Mouse (Mus musculus): Measurements from ENCODE around the gene Dscam. TPM values are rescaled to one million over a fixed set of nuclear protein-coding genes. Genes with fewer than 3 reads are reported as not detected.

Dscam gene
- total and polyA plus RNA-seq, 2 experiments, result not detected

GRCm38 (mm10) chr16:97141943-97142342, 28.6 kb downstream of the Dscam start:
- Histone ChIP-seq H3K27me3 (ENCODE audit: control insufficient read depth, insufficient read depth, low read length) (no peaks in the 10 kb centered on the region), H3K4me3 (ENCODE audit: insufficient read depth, low read depth, low read length) (no peak overlapping the region), H3K79me2 (ENCODE audit: control insufficient read depth, insufficient read depth, low read length) (no peaks in the 10 kb centered on the region), H3K9ac (ENCODE audit: low read depth, low read length) (no peak overlapping the region), H3K27ac (replicated peaks; ENCODE audit: insufficient read depth, low read depth, low read length) (no peak overlapping the region), H3K36me3 (ENCODE audit: control insufficient read depth, insufficient read depth, low read length) (no peaks in the 10 kb centered on the region), H3K4me1 (ENCODE audit: control insufficient read depth, insufficient read depth, low read length) (no peaks in the 10 kb centered on the region)
- no peak for TF ChIP-seq CTCF (IDR thresholded peaks at IDR 0.05; ENCODE audit: low read depth, low read length)
- TF ChIP-seq POLR2A (IDR thresholded peaks at IDR 0.05; ENCODE audit: extremely low read depth, insufficient read depth, low read length), result no peak
- no peak for DNase-seq (ENCODE audit: extremely low read depth, low read depth, low spot score)
- 80% methylated on average over 1 of the region's 1 CpGs for WGBS

GRCm38 (mm10) chr16:97135003-97135827, 35.3 kb downstream of the Dscam start:
- Histone ChIP-seq H3K27ac (replicated peaks; ENCODE audit: insufficient read depth, low read depth, low read length) (no peak overlapping the region), H3K4me3 (ENCODE audit: insufficient read depth, low read depth, low read length) (no peak overlapping the region), H3K4me1 (ENCODE audit: control insufficient read depth, insufficient read depth, low read length) (no peaks in the 10 kb centered on the region), H3K27me3 (ENCODE audit: control insufficient read depth, insufficient read depth, low read length) (no peaks in the 10 kb centered on the region), H3K79me2 (ENCODE audit: control insufficient read depth, insufficient read depth, low read length) (no peaks in the 10 kb centered on the region), H3K36me3 (ENCODE audit: control insufficient read depth, insufficient read depth, low read length) (no peaks in the 10 kb centered on the region), H3K9ac (ENCODE audit: low read depth, low read length) (no peak overlapping the region)
- 80% methylated on average over 10 of the region's 10 CpGs for WGBS
- DNase-seq (ENCODE audit: extremely low read depth, low read depth, low spot score), result no peak
- no peak for TF ChIP-seq CTCF (IDR thresholded peaks at IDR 0.05; ENCODE audit: low read depth, low read length)
- TF ChIP-seq POLR2A (IDR thresholded peaks at IDR 0.05; ENCODE audit: extremely low read depth, insufficient read depth, low read length), result no peak

DNA sequence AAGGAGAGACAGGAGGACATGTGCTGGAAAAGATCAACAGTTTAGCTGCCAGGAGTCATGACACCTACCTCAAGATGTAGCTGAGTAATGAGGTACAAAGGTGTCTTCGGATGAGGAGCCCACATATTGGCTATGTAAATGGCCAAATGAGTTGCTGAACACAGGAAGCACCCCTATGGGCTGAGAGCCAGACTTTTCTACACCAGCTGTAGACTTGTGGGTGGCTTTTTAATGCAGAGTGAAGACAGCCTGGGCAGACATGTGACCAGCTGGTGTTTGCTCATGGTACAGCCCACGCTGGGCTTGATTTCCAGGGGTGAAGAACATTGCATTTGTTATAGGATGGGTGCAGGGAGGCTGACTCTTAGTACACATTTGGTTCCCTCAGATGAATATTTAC, 43.3 kb downstream of the Dscam start:
- Histone ChIP-seq H3K27ac (replicated peaks; ENCODE audit: insufficient read depth, low read depth, low read length) (no peak overlapping the region), H3K4me3 (ENCODE audit: insufficient read depth, low read depth, low read length) (no peak overlapping the region), H3K4me1 (ENCODE audit: control insufficient read depth, insufficient read depth, low read length) (no peaks in the 10 kb centered on the region), H3K9ac (ENCODE audit: low read depth, low read length) (no peak overlapping the region), H3K79me2 (ENCODE audit: control insufficient read depth, insufficient read depth, low read length) (no peaks in the 10 kb centered on the region), H3K36me3 (ENCODE audit: control insufficient read depth, insufficient read depth, low read length) (no peaks in the 10 kb centered on the region), H3K27me3 (ENCODE audit: control insufficient read depth, insufficient read depth, low read length) (no peaks in the 10 kb centered on the region; the same call in 1 of the 2 replicates)
- no peak for DNase-seq (ENCODE audit: extremely low read depth, low read depth, low spot score)
- 61% methylated on average over 2 of the region's 2 CpGs for WGBS
- no peak for TF ChIP-seq POLR2A (IDR thresholded peaks at IDR 0.05; ENCODE audit: extremely low read depth, insufficient read depth, low read length)
- TF ChIP-seq CTCF (IDR thresholded peaks at IDR 0.05; ENCODE audit: low read depth, low read length), result no peak

DNA sequence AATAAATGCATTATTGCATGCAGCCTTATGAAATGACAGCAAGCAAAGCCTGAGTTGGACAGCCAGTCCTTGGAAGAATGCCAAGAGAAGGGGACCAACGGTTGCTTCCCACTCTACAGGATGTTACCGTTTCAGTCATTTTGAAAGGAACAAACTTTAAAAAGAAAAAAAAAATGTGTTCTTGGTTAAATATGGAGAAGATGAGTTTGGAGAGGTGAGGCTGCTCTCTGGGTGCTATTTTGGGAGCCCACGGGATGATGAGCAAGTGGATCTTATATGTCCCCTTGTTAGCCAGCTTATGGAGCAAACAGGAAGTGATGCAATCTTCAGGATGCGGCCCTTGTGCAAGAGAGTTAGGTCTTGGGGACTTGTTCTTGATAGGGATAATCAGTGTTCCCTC, 60.5 kb downstream of the Dscam start:
- Histone ChIP-seq H3K27ac (replicated peaks; ENCODE audit: insufficient read depth, low read depth, low read length) (no peak overlapping the region), H3K27me3 (ENCODE audit: control insufficient read depth, insufficient read depth, low read length) (no peaks in the 10 kb centered on the region), H3K36me3 (ENCODE audit: control insufficient read depth, insufficient read depth, low read length) (no peaks in the 10 kb centered on the region), H3K4me1 (ENCODE audit: control insufficient read depth, insufficient read depth, low read length) (no peaks in the 10 kb centered on the region), H3K9ac (ENCODE audit: low read depth, low read length) (no peak overlapping the region), H3K79me2 (ENCODE audit: control insufficient read depth, insufficient read depth, low read length) (no peaks in the 10 kb centered on the region), H3K4me3 (ENCODE audit: insufficient read depth, low read depth, low read length) (no peak overlapping the region)
- TF ChIP-seq CTCF (IDR thresholded peaks at IDR 0.05; ENCODE audit: low read depth, low read length) (no peak), POLR2A (IDR thresholded peaks at IDR 0.05; ENCODE audit: extremely low read depth, insufficient read depth, low read length) (no peak)
- no peak for DNase-seq (ENCODE audit: extremely low read depth, low read depth, low spot score)
- WGBS, result 57% methylated on average over 4 of the region's 4 CpGs

DNA sequence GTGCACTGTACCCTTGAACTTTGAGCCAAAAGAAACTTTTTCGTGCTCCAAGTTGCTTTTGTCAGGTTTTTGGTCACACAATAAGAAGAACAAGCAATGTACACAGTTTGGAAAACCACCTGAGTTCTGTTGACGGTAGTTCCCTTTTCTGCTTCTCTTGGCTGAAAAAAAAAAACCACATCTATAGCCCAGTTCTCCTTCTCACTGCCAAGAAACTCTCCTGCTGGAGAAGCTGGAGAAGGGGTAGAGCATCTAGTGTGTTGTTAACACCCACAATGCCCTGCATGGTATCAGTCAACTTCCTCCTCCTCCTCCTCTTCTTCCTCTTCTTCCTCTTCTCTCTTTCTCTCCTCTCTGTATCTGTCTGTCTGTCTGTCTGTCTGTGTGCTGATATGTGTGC, 65.3 kb downstream of the Dscam start:
- Histone ChIP-seq H3K4me3 (ENCODE audit: insufficient read depth, low read depth, low read length) (no peak overlapping the region), H3K27ac (replicated peaks; ENCODE audit: insufficient read depth, low read depth, low read length) (no peak overlapping the region), H3K9ac (ENCODE audit: low read depth, low read length) (no peak overlapping the region), H3K27me3 (ENCODE audit: control insufficient read depth, insufficient read depth, low read length) (no peaks in the 10 kb centered on the region), H3K4me1 (ENCODE audit: control insufficient read depth, insufficient read depth, low read length) (no peaks in the 10 kb centered on the region), H3K79me2 (ENCODE audit: control insufficient read depth, insufficient read depth, low read length) (no peaks in the 10 kb centered on the region), H3K36me3 (ENCODE audit: control insufficient read depth, insufficient read depth, low read length) (no peaks in the 10 kb centered on the region)
- DNase-seq (ENCODE audit: extremely low read depth, low read depth, low spot score), result no peak
- WGBS, result 60% methylated on average over 2 of the region's 2 CpGs
- TF ChIP-seq CTCF (IDR thresholded peaks at IDR 0.05; ENCODE audit: low read depth, low read length) (no peak), POLR2A (IDR thresholded peaks at IDR 0.05; ENCODE audit: extremely low read depth, insufficient read depth, low read length) (no peak)

DNA sequence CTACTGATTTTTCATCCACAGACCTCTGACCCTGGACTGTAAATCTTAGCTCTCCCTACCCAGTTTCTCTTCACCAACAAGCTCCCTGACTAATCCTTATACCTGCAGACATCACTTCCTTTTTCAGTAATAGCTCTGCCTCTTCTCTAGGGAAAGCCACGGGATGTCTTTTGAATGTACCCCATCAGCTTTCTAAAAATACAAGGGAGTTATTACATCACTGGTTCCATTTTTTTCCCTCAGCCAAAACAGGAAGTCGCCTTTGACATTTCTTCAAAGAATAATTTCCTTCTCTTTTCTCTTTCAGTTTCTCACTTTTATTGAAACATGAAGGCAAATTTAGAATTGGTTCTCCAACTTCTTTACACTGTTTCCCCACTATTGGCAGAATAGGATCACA, 67.5 kb downstream of the Dscam start:
- no peak overlapping the region for H3K27ac ChIP-seq (replicated peaks; ENCODE audit: insufficient read depth, low read depth, low read length)
- WGBS, result 59% methylated on average over 2 of the region's 2 CpGs

More for the DNA sequence above, 67.5 kb downstream of the Dscam start:
- DNase-seq (ENCODE audit: extremely low read depth, low read depth, low spot score), result no peak
- no peaks in the 10 kb centered on the region for H3K36me3 ChIP-seq (ENCODE audit: control insufficient read depth, insufficient read depth, low read length)
- no peaks in the 10 kb centered on the region for H3K27me3 ChIP-seq (ENCODE audit: control insufficient read depth, insufficient read depth, low read length)
- H3K4me3 ChIP-seq (ENCODE audit: insufficient read depth, low read depth, low read length), result no peak overlapping the region
- H3K4me1 ChIP-seq (ENCODE audit: control insufficient read depth, insufficient read depth, low read length), result no peaks in the 10 kb centered on the region
- TF ChIP-seq POLR2A (IDR thresholded peaks at IDR 0.05; ENCODE audit: extremely low read depth, insufficient read depth, low read length), result no peak
- no peak for TF ChIP-seq CTCF (IDR thresholded peaks at IDR 0.05; ENCODE audit: low read depth, low read length)
- H3K79me2 ChIP-seq (ENCODE audit: control insufficient read depth, insufficient read depth, low read length), result no peaks in the 10 kb centered on the region
- no peak overlapping the region for H3K9ac ChIP-seq (ENCODE audit: low read depth, low read length)
